Mouse (Mus musculus) liver, postnatal 0 days (tissue): ENCODE measurements around the gene Glyr1.

Experiments used
- CTCF ChIP-seq: sonication (generic); IDR thresholded peaks from 2 replicates; pipeline ENCODE4 v1.5.1; 2016; ENCODE audit warnings: antibody characterized with exemption, low read depth
- EP300 ChIP-seq: IDR thresholded peaks from 2 replicates; pipeline ENCODE4 v1.6.1; 2016; ENCODE audit warnings: antibody characterized with exemption, low read depth, mild to moderate bottlenecking

GRCm38 (mm10) chr16:5036649-5037234, 12.9 kb downstream of the Glyr1 start:
- TF ChIP-seq CTCF (no peak), EP300 (no peak)
